Mouse (Mus musculus) CD4-positive helper T cell, adult 2 months (primary cell): ENCODE measurements around the gene Sipa1l2.

ENCODE experiments used
- DNase-seq: peaks from one replicate; pipeline ENCODE4 v3.0.0-alpha.2; 2012; ENCODE audit warnings: low read depth, missing footprints, low spot score

The Sipa1l2 gene

DNA sequence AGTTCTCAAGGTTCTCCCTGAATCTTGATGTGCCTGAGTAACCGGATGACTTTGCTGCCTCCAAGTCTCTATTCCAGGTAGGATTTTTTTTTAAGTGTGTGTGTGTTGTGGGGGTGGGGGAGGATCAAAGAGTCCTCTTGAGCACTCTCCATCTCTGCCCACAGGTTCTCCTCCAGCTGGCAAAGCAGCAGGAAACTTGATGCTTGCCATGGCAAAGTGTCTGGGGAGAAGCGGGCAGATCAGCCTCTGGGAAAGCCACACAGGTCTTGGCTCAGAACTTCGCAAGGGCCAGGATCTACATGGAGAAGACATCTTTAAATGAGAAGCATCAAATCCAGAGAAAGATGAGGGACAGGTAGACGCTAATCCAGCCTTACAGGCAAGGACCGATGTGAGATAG is 10.8 kb upstream of the Sipa1l2 start:
- no peak for DNase-seq

DNA sequence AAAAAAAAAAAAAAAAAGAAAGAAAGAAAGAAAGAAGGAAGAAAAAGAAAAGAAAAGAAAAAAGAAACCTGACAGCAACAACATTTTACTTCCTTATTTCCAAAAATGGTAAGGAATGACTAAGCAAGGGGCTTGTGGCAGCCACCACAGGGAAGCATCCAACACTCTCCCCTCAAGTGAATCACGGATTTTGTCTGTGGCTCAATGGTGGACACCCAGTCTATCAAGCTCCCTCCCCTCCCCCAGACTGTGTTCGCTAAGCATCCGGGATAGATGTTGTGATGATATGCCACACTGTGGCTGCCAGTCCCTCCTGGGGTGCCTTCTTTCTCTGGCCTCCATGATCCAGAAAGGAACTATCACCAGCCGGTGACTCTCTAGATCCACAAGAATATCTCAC is 6.5 kb upstream of the Sipa1l2 start:
- DNase-seq: no peak

DNA sequence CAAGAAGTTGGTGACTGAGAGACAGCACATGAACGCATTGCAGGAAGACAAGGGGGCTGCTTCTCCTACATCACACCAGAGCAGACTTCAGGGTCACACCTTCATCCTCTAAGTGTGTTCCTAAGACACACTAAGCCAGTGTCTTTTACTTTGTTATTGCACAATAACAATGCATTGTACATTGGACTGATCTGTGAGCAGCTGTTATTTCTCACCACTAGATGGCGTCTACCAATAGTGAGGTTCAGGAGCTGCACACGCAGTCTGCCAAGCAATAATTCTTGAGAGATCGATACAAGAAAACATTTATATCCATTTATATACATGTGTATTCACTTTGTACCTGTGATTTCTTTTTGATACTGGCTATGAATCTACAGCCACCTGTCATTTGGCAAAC is 4.7 kb upstream of the Sipa1l2 start:
- DNase-seq: peak; percentile 59

DNA sequence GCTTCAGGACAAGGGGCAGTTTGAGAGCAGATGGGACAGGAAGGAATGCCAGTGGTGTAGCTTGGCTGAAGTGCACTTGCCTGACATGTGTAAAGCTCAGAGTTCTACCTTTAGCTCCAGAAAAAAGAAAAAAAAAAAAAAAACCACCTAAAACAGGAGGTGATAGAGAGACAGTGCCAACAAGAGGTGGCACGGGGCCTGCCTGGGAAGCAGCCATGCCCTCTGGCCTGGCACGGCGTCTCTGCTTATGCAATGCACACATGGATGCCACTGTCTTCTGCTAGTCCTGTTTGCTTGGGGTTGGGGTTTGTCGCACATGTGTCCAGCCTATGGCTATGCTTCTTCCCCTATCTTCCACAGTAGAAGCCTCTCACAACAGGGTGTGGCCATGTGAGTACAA is 2.6 kb upstream of the Sipa1l2 start:
- no peak for DNase-seq

DNA sequence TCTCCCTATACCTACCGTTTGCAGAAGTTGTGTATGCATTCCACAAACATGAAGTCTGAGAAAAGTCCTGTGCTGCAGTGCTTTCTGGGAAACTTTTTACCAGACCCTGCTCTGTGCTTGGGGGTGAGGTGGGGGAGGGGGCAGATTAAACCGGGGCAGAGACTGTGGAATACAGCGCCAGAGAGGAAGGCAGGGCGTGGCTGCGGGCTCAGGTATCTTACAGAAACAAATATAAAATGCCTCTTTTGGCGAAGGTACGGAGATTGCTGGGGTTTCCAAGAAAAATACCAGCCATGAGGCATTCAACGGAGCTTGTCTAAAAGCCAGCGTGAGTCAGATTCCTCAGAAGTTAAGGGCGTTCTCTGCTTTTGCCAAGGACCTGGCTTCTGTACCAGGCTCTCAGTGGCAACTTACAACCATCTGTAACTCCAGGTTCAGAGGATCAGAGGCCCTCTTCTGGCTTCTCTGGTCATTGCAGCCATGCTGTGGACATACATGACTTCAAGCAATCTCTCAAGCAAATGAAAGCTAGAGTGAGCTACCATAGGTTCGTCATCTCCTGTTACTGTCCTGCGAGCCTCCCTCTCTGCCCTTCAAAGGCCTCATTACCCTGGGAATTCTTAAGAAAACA is 1.3 kb upstream of the Sipa1l2 start:
- peak; percentile 62 for DNase-seq

DNA sequence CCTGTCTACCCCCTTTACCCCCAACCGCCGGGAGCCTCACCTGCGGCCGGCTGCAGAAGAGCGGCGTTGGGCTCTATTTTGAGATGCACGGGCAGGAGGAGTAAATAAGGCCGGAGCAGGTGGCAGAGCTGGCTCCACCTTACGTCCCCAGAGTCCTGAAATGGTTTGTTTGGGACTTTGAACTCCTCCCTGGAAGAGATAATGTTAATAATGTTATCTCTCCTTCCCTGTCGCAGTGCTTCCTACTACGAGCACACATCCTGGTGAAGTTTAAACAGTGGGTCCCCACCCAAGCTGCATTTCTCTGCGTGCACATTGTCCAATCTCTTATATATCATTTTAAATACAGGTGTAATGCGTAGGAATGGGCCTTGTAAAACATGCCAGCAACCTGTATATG is 781 bp upstream of the Sipa1l2 start:
- no peak for DNase-seq

DNA sequence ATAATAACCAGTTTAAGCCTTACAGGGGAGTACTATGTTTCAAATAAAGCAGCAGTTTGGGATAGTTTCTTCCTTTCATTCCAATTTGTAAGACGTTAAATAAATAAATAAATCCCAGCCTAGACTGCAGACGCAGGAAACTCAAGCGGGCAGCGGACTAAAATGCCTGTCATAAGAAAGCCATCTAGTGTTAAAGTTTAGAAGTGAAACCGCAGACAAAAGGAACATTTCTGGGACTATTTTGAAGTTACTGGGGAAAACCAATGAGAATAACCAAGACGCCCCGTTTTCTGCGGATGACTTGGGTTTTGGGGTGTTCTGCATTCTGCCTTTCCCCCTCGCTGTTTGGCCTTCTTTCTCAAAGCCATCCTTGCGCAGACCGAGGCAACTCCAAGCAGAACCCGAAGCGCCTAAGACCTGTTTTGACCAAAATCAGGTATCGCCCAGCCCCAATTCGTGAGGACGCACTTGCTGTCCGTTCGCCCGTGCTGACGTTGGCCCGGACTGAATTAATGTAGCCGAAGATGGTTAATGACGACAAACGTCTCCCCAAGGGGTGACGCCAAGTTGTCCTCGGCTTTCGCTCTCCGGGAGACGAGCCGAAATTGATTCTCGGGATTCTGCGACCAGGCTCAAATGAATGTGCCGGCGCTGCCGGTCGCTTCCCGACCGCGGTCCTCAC is 616 bp downstream of the Sipa1l2 start:
- DNase-seq: peak; percentile 66

DNA sequence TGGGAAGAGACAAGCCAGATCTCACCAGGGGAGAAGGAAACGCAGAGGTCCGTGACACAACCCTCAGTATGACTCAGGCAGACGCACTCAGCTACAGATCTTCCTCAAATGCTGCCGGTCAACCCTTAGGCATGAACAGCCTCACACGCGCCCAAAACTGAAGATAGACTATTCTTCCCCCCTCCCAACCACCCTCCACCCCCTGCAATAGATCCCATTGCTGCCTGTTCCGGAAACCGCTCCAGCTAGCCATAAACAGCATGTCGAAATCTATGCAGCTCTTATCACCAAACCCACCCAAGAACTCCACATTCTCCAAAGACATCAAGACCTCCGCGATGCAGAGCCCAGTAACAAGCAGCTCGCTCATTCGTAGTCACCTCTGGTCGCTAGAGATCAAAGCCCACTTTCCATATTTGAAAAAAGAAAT is 1.2 kb downstream of the Sipa1l2 start:
- peak; percentile 27 for DNase-seq

DNA sequence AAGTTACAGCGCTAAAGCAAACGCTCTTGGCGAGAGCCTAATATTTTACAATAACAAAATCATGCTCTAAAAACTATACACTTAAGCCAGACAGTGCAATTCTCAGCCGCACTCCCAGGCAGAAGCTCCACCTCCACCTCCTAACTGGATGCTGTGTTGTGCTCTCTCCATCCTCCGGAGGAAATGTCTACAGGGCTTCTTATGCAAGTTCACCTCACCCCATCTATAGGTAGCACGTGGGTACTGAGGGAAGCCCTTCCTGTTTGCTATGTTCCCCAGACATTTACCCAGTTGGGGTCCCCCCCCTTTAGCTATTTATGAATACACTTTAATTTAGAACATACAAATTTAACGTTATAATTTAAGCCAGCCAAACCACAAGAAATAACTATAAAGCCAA is 2.0 kb downstream of the Sipa1l2 start:
- peak; percentile 63 for DNase-seq

DNA sequence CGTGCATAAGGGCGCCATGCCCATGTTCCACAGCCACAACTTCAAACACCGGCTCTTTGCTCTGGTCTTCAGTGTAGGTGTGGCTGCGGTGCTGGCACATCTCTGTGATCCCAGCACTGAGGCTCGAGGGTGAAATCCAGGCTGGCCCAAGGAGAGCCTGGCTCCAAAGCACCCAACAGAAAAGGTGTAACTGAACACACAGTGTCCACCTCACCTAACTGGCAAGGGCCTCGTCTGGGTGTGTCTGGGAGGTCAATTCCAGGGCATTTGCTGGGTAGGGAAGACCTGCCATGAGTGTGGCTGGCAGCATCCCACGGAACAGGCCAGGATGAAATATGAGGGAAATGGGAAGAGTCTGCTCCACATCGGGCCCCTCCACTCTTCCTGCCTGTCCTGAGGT is 6.7 kb downstream of the Sipa1l2 start:
- no peak for DNase-seq

DNA sequence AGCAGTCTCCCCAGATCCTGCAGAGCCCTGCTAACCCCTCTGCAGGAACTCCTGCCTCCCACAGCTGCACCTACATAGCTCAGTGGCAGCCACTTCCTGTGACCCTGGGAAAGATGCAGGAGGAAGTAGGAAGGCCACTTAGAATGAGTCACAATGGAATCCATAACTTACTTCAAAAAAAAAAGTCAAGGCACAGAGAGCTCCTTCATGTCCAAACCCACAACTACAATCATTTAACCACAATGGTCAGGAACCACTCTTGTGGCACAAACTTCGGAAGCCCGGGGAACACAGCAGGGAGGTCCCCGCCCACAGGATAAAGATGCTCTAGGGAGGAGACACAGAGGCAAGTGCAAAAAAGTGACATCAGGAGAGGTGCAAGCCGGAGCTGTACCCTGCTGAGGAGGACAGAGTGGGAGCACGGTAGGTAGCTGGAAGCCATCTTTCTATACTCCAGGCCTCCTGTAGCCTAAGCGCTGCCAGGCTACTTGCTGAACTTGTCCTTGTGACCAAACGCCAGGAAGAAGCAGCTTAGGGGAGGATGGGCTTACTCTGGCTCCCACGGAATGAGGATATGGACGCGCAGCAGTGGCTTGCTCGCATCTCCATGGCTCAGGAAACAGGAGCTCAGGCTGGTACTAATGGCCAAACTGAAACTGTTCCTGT is 8.7 kb downstream of the Sipa1l2 start:
- DNase-seq: peak; percentile 44

DNA sequence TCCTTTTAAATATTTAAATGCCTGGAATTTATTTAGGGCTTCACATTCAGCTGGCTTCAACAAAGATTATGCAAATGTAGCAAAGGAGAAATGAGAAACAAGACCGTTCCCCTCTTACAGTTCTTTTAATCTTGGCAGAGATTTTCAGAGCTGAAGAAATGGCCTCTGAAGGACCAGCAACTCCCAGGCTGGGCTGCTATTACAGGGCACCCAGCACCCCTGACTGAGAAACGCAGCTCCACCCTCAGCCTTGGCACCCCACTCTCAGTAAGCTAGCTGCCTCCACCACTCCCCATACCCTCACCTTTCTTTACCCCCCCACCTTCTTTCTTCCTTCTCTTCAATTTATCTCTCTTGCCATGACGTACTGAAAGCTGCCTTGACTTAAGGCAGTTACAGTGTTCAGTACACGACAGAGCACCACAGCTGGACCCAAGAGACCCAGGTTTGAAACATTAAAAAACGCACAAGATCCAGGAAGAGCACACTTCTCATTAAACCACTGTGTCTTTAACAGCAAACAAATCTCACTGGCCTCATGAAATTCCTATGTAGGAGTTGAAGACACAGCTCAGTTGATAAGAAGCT is 10.4 kb downstream of the Sipa1l2 start:
- peak; percentile 10 for DNase-seq

DNA sequence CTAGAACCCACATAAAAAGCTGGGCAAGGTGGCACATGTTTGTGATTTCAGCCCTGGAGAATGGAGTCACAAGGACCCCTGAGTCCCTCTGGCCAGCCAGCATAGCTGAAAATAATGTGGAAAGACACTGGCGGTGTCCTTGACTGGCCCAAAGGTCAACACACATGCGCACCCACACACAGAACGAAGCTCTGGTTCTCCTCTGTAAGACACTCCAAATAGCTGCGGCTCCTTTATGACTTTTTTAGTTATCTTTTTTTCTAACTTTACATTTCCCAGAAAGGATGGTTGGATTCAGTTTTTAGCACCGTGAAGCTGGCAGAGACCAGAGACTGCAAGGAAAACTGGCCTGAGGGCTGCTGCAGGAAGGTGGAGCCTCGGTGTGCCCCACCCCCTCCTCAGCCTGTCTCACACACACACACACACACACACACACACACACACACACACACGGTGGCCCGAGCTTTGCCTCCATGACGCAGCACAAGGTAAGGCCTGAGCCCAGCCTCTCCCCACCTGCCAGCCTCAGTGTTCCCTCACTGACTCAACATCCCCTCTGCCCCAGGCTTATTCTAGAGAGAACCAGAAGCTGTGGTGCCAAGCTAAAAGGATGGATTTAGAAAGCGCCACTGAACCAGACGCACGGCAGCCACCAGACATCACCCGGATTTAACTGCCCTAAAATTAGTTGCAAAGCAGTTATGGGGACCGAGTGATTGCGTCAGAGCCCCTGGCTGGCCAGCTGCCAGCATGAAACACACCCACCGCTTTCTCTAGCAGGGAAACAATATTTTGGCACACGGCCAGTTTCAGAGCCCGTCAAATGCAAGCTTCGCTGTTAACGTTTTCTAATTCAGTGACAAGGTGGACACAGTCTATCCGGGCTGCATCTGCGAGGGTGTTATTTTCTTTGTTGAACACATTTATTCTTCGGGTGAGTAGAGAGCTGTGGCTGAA is 11.2 kb downstream of the Sipa1l2 start:
- DNase-seq: peak; percentile 86

DNA sequence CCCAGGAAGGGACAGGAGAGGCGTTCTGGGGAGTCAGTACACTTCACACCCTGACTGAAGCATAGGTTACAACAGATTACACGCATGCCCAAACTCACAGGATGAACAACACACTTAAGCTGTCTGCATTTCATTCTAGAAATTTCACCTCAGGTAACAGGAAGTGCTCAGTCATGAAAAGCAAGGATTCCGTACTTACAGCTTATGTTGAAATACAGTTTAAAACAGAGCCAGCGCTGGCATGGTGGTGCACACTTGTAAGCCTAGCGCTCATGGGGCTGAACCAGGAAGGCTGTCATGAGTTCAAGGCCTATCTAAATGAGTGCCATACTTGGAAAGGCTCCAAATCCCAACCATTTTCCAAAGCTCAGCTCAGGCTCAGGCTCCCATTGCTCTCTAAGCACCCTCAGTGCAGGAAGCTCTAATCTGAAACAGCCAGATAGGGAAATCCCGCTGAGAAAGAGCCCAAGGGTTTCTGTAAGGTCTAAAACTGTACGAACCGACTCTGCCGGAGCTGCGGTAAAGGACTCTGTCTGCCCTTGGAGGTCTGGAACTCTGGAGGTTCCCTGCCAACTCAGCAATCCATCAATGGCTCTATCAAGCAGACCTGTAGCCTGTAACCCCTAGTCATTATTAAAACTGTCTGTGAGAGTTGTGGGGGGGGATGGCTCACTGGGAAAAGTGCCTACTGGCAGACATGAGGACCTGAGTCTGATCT is 12.1 kb downstream of the Sipa1l2 start:
- peak; percentile 42 for DNase-seq

DNA sequence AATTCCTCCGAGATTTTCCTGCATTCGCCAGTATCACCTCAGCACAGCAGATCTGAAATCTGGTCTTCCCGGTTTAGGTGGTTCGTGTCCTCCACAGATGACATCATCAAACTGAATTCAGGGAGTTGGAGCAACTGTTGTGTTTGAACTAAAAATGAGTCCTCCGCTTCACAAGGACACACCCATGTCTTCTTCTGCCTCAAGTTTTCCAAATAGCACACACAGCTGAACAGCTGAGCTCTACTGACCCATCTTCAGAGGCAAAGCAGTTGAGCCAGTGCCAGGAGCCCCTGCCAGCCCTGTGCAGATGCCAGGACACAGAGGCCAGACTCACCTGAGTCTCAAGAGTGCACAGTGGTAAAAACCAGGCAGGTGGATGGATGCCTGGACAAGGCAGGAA is 12.9 kb downstream of the Sipa1l2 start:
- no peak for DNase-seq

DNA sequence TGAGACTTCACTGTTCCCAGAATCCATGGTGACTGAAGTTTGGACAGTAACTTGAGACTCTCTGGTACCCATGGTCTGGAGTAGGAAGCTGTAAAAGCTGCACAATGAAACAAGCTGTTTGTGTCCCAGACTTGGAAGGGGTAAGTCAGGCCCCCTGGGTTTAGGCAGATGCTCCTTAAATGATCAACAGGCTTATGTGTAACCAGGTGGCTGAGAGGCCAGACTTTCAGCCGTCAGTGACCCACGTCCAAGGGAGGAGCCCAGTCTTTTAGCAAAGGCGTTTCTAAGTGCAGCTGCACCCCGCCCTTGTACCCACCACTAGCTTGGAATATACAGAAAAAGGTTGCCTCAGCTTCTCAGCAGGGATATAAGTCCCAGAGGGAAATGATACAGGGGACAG is 19.0 kb downstream of the Sipa1l2 start:
- DNase-seq: no peak

DNA sequence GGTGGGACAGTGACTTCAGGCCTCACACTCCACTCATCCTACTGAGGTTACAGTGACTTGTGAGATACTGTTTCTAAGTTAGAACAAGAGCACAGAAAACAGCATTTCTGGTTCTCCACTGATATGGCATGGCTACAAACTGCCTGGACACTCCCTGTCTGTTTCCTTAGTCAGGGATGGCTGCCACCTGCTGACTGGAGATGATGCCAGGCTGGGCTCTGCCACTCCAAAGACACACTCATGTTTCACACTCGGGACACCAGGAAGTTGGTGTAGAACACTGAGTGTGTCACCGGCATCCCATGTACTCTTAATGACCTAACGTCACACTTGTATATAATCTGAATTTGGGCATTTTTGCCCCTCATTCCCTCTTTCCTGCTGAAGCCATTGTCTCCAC is 22.3 kb downstream of the Sipa1l2 start:
- DNase-seq: no peak

DNA sequence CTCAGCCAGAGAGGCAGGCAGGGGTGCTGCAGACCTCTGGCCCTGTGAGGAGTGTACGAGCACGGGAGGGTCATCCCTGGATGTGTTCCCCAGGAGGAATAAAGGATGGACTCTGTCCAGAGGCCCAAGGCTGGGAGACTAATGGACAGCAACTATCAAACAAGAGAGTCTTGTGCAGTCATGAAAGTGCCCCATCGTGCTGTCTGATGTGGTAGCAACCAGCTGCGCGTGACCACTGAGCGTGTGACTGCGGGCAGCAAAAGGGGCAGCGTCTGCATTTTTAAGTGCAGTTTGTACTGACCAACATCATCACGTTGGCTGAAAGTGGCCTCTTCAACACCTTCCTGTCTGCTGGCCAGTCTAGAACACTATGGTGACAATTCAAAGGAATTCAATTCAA is 23.7 kb downstream of the Sipa1l2 start:
- DNase-seq: no peak

DNA sequence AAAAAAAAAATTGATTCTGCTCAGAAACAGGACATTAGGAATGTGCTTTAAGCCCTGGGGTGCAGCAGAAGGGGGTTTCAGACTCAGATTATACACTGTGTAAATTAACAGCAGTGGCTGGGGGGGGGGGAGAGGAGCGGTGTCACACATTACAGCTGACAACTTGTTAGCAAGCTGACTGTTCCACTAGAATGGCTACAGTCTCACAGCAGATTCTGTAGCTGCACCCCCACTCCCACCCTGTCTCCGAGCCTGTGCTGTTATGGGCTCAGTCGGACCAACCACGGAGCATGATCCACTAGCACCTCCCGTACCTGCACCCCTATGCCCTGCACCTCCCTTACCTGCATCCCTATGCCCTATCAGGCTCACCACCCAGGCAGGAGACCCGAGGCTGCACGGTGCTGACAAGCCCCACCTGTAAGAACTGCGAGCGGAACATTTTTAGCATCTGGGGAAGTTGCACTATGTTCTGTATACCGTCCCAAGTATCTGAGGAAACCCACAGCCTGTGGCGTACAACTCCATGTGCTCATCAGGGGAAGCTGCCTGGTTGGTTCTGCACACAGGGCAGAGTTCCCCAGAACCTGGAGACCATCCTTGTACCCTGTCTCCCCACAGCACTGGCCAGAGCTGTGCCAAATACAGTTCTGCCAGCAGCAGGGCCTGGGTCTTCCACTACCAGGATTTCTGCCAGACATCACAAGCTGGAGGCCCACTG is 26.6 kb downstream of the Sipa1l2 start:
- no peak for DNase-seq
